Mouse (Mus musculus): ENCODE data around the gene Ap4s1. TPM values are rescaled to one million over a fixed set of nuclear protein-coding genes. Genes with fewer than 3 reads are reported as not detected.

Gene Ap4s1
- total RNA-seq, 2 experiments from 2014 or later, result 53.3 to 57.9 TPM

DNA sequence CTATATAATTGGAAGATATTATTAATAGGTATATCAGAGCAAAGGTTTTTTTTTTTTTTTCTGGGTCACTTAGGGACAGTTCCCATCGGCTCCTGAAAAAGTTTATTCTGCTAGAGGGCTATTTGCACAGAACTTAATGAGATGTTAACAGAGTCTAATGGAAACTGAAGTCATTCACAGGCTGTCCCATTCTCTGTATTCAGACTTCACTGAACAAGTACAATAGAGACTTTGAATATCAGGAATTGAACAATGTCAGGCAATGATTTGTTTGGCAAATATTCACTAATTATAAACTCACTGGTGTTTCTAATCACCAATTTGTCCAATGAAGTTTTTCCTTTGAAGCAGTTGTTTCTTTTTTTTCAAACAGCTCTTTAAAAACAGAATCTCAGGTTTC is 46.0 kb downstream of the Ap4s1 start:
- no peak overlapping the region for H3K27ac ChIP-seq
- intact Hi-C loops (cut with DNase I), result loop anchor here (2.0 kb wide), 1 partner anchor 46 kb away; the partner anchor contains the start of genes Ap4s1 and Strn3
- no peak for TF ChIP-seq CTCF (IDR thresholded peaks at IDR 0.05)
- no peak for DNase-seq (ENCODE audit: extremely low spot score in 1 of 2, low spot score in 2 of 2)
- no peak overlapping the region for H3K4me3 ChIP-seq

DNA sequence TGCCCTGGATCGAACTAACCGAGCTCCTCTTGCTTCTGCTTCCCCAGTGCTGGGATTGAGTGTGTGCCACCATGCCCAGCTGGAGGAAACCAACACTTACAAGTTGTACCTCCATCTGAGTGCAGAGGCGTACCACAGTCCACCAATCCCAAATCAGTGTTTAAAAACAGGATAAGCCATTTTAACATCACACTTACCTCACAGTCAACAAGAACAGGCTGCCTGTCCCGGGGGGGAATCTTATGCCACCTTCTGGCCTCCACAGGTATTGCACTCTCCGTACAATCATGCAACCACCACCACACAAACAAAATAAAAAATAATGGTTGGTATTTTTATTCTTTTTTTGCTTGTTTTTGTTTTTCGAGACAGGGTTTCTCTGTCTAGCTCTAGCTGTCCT is 50.9 kb downstream of the Ap4s1 start:
- TF ChIP-seq CTCF (IDR thresholded peaks at IDR 0.05), result peak; percentile 71
- intact Hi-C loops (cut with DNase I), result loop anchor here (5.0 to 10.0 kb wide), 2 partner anchors 74 to 337 kb away; no protein-coding TSS in a partner anchor
- no peak for DNase-seq (ENCODE audit: extremely low spot score in 1 of 2, low spot score in 2 of 2)
- Histone ChIP-seq H3K27ac (no peak overlapping the region), H3K4me3 (no peak overlapping the region)

DNA sequence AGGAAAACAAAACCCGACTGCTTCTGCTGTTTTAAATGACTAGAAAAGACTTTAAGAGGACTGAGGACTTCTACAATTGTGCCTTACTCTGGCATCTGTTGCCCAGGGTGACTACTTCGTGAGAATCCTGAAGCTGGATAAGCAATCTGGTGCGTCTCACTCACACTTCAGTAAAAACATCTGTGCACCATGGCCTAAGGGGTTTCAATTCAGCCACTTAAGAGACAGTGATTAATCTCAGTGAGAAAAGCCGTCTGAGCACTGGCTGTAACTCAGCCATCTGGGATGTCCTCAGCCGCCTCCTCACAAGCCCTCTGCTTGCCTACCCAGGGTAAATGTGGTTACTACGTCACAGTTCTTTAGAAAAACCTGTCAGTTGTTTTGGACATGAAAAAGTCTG is 54.1 kb downstream of the Ap4s1 start:
- TF ChIP-seq CTCF (IDR thresholded peaks at IDR 0.05), result no peak
- Histone ChIP-seq H3K4me3 (no peak overlapping the region), H3K27ac (no peak overlapping the region)
- no peak for DNase-seq (ENCODE audit: extremely low spot score in 1 of 2, low spot score in 2 of 2)
- intact Hi-C loops (cut with DNase I), result loop anchor here (5.0 to 10.0 kb wide), 2 partner anchors 78 to 340 kb away; no protein-coding TSS in a partner anchor

DNA sequence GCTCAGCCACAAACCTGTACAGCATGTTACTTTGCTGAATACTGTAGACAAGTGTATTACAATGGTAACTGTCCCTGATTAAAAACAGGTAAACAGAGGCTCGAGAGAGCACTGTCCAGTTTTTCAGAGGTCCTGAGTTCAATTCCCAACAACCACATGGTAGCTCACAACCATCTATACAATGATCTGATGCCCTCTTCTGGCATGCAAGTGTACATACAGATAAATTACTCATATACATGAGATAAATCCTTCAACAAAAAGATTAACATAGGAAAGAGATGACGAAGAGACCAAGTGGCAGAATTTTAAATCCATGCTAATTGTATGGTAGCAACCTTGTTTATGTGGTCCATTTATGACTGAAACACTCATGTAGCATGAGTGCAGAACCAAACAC is 56.5 kb downstream of the Ap4s1 start:
- peak; percentile 25 for TF ChIP-seq CTCF (IDR thresholded peaks at IDR 0.05)
- intact Hi-C loops (cut with DNase I), result loop anchor here (10.0 kb wide), 1 partner anchor 343 kb away; no protein-coding TSS in a partner anchor
- DNase-seq (ENCODE audit: extremely low spot score in 1 of 2, low spot score in 2 of 2), result no peak
- H3K4me3 ChIP-seq, result no peak overlapping the region
- no peak overlapping the region for H3K27ac ChIP-seq

DNA sequence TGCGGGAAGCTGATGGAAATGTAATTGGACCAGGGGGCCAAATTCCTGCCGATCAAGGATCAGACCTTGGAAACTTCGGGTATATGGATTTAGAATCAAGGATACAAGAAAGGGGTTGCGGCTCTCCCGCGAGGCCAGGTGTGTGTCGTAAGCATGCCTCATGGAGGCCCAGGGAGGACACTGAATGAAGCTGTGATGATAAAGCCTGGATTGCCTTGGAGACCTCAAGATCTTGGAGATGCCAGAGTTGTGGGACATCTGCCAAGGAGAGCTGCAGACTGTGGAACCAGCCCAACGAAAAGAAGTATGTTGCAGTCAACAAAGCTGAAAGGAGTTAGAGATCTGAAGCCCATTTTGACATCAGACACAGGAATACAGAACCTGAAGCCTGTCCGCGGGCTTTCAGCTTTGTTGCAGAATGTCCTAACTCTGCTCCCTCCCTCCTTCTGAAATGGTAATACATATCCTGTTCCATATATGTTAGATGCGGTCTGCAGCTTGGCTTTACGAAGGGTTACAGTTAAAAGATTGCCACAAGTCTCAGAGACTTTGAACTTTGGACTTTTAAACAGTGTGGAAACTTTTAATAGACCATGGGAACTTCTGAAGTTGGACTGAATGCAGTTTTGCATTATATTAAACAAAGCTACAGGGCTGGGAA is 65.2 kb downstream of the Ap4s1 start:
- no peak for TF ChIP-seq CTCF (IDR thresholded peaks at IDR 0.05)
- no peak for DNase-seq (ENCODE audit: extremely low spot score in 1 of 2, low spot score in 2 of 2)
- intact Hi-C loops (cut with DNase I), result no loop called here
- no peak overlapping the region for H3K4me3 ChIP-seq
- no peak overlapping the region for H3K27ac ChIP-seq

DNA sequence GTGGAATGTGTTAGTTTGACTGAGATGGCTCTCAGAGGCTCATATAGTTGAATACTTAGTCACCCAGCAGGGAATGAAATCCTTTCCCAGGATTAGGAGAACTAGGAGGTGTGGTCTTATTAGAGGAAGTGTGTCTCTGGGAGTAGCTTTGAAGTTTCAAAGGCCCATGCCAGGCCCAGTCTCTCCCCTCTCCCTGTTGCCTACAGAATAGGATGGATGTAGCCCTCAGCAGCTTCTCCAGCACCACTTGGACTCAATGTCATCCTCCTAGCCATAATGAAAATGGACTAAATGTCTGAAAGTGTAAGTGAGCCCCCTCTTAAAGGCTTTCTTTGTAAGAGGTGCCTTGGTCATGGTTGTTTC is 65.7 kb downstream of the Ap4s1 start:
- no peak for DNase-seq (ENCODE audit: extremely low spot score in 1 of 2, low spot score in 2 of 2)
- TF ChIP-seq CTCF (IDR thresholded peaks at IDR 0.05), result no peak
- no peak overlapping the region for H3K27ac ChIP-seq
- intact Hi-C loops (cut with DNase I), result no loop called here
- H3K4me3 ChIP-seq, result no peak overlapping the region

DNA sequence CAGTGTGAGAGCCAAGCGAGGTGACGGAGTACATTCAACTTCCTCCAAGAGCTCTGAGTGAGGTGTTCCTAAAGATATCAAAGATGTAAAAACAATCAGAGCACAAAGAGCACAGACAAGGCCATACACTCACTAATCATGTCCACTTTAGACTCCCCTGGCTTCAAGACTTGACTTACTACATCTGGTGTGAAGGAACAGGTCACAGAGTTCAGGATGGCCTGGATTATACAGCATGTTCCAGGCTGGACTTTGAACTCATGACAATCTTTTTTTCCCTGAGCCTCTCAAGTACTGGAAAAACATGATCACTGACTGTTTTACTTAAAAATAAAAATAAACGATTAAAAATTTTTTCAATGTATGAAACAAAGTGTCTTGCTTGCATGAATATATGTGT is 68.5 kb downstream of the Ap4s1 start:
- Histone ChIP-seq H3K4me3 (no peak overlapping the region), H3K27ac (no peak overlapping the region)
- no peak for TF ChIP-seq CTCF (IDR thresholded peaks at IDR 0.05)
- no peak for DNase-seq (ENCODE audit: extremely low spot score in 1 of 2, low spot score in 2 of 2)
- intact Hi-C loops (cut with DNase I), result no loop called here

DNA sequence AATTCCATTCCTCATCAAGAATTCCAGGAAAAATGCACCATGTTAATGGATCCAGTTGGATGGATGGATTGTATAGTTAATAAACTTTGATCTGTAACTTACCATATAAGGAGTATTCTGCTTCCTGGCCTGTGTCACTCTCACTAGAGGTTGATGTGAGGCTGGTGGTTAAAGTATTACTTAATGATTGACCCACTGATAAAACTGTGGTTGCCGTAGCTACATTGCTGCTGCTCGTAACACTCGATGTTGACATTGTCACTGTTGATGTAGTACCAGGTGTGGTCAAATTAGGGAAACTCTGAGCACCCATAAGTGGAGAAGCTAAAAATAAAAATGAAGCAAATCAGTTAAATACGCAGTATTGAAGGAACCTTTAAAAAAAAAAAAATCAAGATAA is 76.6 kb downstream of the Ap4s1 start:
- intact Hi-C loops (cut with DNase I), result no loop called here

DNA sequence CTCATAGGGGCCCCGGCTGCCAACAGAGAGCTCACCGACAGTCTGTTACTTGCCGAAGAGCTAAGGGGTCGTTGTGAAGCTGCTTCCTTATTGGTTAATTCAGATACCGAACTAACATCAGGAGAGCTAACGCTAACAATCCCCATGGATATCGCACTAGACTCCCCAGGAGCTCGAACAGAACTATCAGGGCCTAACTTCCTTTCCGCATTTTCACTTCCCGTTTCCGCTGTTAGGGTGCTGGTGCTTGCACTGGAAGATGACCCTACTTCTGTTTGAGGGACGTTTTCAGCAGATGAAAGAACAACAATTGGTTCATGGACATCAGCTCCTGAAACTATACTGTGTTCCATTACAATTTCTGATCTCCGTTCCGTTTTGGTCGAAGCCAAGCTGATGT is 77.9 kb downstream of the Ap4s1 start:
- no peak for TF ChIP-seq CTCF (IDR thresholded peaks at IDR 0.05)
- H3K4me3 ChIP-seq, result no peak overlapping the region
- H3K27ac ChIP-seq, result no peak overlapping the region
- DNase-seq (ENCODE audit: extremely low spot score in 1 of 2, low spot score in 2 of 2), result no peak
- intact Hi-C loops (cut with DNase I), result no loop called here

More for the DNA sequence above, 76.6 kb downstream of the Ap4s1 start:
- TF ChIP-seq CTCF (IDR thresholded peaks at IDR 0.05), result no peak
- Histone ChIP-seq H3K4me3 (no peak overlapping the region), H3K27ac (no peak overlapping the region)
- no peak for DNase-seq (ENCODE audit: extremely low spot score in 1 of 2, low spot score in 2 of 2)

DNA sequence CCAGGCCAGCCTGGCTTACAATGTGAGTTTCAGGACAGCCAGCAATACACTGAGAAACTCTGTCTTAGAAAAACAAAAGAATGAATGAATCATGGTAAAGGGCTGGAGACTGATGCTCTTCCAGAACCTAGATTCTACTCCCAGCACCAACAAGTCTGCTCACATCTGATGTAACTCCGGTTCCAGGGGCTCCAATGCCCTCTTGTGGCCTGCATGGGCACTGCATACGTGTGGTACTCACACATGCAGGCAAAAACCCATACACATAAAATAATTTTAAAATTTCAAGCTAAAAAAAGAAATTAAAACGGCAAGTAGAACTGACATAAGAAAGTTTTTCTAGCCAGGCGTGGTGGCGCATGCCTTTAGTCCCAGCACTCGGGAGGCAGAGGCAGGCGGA is 94.0 kb downstream of the Ap4s1 start:
- no peak overlapping the region for H3K27ac ChIP-seq
- intact Hi-C loops (cut with DNase I), result no loop called here
- H3K4me3 ChIP-seq, result no peak overlapping the region

More for the DNA sequence above, 94.0 kb downstream of the Ap4s1 start:
- DNase-seq (ENCODE audit: extremely low spot score in 1 of 2, low spot score in 2 of 2), result no peak
- peak; percentile 44 for TF ChIP-seq CTCF (IDR thresholded peaks at IDR 0.05)

Other genes with a start within 250 kb of the Ap4s1 start
- gene Coch, start 97.7 kb upstream of the Ap4s1 start, total RNA-seq (2021), result 10 to 100 TPM; 25.7 to 27.7 TPM
- gene Strn3, start 864 bp downstream of the Ap4s1 start, total RNA-seq (2021), result 10 to 100 TPM; 87.0 to 90.4 TPM
- 10 to 100 TPM; 81.2 to 88.4 TPM for gene Hectd1, start 138.5 kb downstream of the Ap4s1 start, total RNA-seq (2021)

Measured in left cerebral cortex, adult 2 months (tissue).